Mouse (Mus musculus): ENCODE results near the gene Zswim5. TPM values are rescaled to one million over a fixed set of nuclear protein-coding genes. Genes with fewer than 3 reads are reported as not detected.
"Not testable (repeated sequence)": the region's sequence is repeated elsewhere in the genome, so short reads cannot be mapped to it uniquely, and the experiment has no call there.

Gene Zswim5
- total RNA-seq (2014; rRNA removed), result 17.4 and 25.3 TPM in 2 replicates
- polyA plus RNA-seq (2015; fragmentation: Nextera tagmentation; extraction: Ambion mirVana), result 1.9 and 2.4 TPM in 2 replicates

DNA sequence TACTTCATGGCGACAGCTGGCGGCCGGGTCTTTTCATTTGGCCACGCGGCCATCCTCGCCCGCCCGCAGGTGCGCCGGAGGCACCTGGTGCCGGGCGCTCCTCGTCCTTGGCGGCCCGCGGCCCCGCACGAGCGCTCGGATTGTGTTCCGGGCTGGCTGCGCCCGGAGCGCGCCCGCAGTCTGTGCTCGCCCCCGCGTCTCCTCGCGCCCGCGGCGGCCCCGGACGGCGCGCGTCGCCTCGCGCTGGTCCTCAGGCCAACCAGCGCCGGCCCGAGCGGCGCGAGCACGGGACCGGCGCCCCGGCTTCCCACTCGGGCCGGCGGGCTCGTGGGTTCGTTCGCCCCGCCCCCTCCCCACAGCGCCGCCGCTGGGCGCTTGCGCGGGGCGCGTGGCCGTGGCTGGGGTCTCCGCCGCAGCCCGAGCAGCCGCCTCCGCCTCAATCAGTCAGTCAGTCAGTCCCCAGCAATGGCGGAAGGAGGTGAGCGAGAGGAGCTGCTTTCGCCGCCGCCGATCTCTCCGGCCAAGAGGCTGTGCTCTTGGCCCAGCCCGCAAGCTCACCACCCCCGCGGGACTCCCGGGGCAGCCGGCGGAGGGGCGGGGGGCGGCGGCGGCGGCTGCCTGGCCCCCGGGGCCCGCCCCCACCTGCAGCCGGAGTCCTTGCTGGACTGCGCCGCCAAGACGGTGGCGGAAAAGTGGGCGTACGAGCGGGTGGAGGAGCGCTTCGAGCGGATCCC lies at the start of gene Zswim5:
Zswim5 (plus strand) TSS at position 382 of the 734 bp plus-strand sequence.
- Histone ChIP-seq H3K27me3 (ENCODE audit: insufficient read depth, low read length) (no peaks in the 10 kb centered on the region), H3K9me3 (ENCODE audit: low read length) (no peaks in the 10 kb centered on the region), H3K4me3 (ENCODE audit: low read depth, low read length) (peak within 1 kb of the TSS; percentile 91), H3K4me1 (ENCODE audit: insufficient read depth) (no peaks in the 10 kb centered on the region; the same call in 1 of the 2 replicates), H3K9ac (peak within 1 kb of the TSS; percentile 82), H3K36me3 (ENCODE audit: insufficient read depth) (no peaks in the 10 kb centered on the region), H3K27ac (ENCODE audit: low read depth, low read length) (peak within 1 kb of the TSS; percentile 95), H3K4me2 (ENCODE audit: low read depth) (peak within 1 kb of the TSS; percentile 70)
- peak; percentile 91 for DNase-seq
- WGBS, result 4% methylated on average over 103 of the region's 104 CpGs
- ATAC-seq, result peak; percentile 93
- peak; percentile 34 for TF ChIP-seq CTCF (IDR thresholded peaks at IDR 0.05; ENCODE audit: low read depth)

DNA sequence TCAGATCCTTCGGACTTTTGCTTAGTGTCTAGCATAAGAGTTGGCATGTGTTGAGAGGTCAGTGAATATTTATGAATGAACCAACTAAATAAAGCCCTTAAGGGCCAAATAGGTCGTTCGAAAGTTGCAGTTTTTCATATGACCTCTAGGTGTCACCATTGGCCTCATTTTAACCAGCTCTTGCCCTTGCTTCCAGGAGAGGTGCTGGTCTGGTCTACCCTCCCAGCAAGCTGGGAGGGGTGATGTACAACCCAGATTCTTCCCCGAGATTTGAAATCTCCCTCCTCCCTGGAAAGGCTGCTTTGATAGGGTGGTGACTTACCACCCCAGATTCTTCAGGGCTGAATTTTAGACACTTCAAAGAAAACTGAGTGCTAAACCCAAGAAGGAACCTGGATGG lies 49.4 kb upstream of the Zswim5 start:
- Histone ChIP-seq H3K9ac (no peak overlapping the region), H3K27ac (ENCODE audit: low read depth, low read length) (no peak overlapping the region), H3K9me3 (ENCODE audit: low read length) (no peaks in the 10 kb centered on the region), H3K4me2 (ENCODE audit: low read depth) (no peak overlapping the region), H3K4me1 (ENCODE audit: insufficient read depth) (peaks cover 7% of the 10 kb centered on the region), H3K4me3 (ENCODE audit: low read depth, low read length) (no peak overlapping the region), H3K36me3 (ENCODE audit: insufficient read depth) (no peaks in the 10 kb centered on the region), H3K27me3 (ENCODE audit: insufficient read depth, low read length) (no peaks in the 10 kb centered on the region)
- ATAC-seq (peak; percentile 55), DNase-seq (peak; percentile 83)
- peak; percentile 82 for TF ChIP-seq CTCF (IDR thresholded peaks at IDR 0.05; ENCODE audit: low read depth)
- 1% methylated on average over 4 of the region's 4 CpGs for WGBS

DNA sequence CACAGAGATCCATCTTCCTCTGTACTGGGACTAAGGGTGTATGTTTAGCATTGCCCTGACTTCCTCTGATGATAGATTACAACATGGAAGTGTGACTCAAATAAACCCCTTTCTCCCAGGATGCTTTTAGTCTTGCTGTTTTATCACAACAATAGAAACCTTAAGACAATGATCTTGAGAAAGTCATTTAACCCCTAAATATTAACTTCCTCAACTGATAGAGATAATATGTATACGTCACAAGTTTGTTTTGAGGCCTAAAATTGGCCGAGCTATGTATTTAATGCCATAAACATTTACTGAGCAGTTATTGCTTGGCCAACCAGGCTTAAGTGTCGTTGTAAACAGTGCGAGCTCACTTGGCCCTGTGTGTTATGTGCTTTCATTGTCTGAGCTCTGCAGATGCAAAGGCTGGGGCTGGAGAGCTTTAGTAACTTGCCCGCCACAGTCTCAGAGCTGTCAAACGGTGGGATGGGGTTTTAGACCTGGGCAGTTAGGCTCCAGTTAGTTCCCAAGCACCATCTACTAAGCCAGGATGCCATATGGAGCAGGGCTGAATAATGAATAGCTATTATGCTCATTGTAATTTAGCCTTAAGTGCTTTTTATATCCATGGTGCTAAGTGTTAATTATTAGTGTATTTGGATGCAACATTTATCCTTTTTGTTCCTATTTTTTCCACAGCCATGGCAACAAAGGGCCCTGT lies 47.7 kb upstream of the Zswim5 start:
- ATAC-seq, result peak; percentile 38
- H3K4me3 ChIP-seq (ENCODE audit: low read depth, low read length), result no peak overlapping the region
- peaks cover 7% of the 10 kb centered on the region for H3K4me1 ChIP-seq (ENCODE audit: insufficient read depth)
- H3K27me3 ChIP-seq (ENCODE audit: insufficient read depth, low read length), result no peaks in the 10 kb centered on the region
- no peak overlapping the region for H3K4me2 ChIP-seq (ENCODE audit: low read depth)
- WGBS, result 26% methylated on average over 6 of the region's 6 CpGs
- no peaks in the 10 kb centered on the region for H3K36me3 ChIP-seq (ENCODE audit: insufficient read depth)
- H3K27ac ChIP-seq (ENCODE audit: low read depth, low read length), result peak overlapping the region; percentile 47; the same call in 1 of the 2 replicates
- no peaks in the 10 kb centered on the region for H3K9me3 ChIP-seq (ENCODE audit: low read length)
- TF ChIP-seq CTCF (IDR thresholded peaks at IDR 0.05; ENCODE audit: low read depth), result no peak
- peak overlapping the region; percentile 1; the same call in 1 of the 2 replicates for H3K9ac ChIP-seq
- DNase-seq, result no peak

DNA sequence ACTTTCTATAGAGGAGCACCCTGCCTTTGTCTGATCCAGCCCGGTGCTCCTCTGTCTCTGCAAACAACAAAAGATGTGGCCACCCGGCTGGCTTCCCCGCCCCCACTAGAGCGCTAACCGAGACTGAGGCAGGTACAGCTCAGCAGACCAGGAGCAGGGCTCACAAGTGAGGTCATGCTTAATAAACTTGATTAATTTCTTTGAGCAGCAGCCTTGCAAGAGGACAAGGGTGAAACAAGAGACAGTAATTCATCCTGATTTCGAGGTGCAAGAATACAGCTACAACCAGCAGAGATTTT lies 47.2 kb upstream of the Zswim5 start:
- peak; percentile 56 for ATAC-seq

DNA sequence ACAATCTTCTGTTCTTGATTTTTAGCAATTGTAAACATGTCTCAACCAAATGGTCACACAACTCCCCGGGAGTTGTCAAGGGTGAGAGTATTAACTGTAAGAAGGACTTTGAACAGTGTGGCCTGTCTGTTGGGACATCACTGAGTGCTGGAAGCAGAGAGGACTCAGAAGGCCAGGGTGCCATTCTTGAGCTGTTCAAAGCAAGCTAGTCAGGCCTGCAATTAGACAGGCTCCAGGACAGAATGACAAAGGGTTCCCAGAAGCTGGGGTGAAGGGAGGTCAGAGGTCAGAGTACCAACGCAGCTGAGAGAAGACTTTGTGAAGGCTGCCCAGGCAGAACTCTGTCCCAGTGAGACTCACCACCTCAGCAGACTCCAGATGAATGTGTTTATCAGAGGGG lies 38.2 kb upstream of the Zswim5 start:
- no peak for ATAC-seq
- H3K4me1 ChIP-seq (ENCODE audit: insufficient read depth), result no peaks in the 10 kb centered on the region
- no peaks in the 10 kb centered on the region for H3K9me3 ChIP-seq (ENCODE audit: low read length)
- no peak for DNase-seq
- H3K36me3 ChIP-seq (ENCODE audit: insufficient read depth), result no peaks in the 10 kb centered on the region
- no peak overlapping the region for H3K4me3 ChIP-seq (ENCODE audit: low read depth, low read length)
- no peaks in the 10 kb centered on the region for H3K27me3 ChIP-seq (ENCODE audit: insufficient read depth, low read length)
- H3K9ac ChIP-seq, result no peak overlapping the region
- WGBS, result 22% methylated on average over 2 of the region's 2 CpGs
- H3K27ac ChIP-seq (ENCODE audit: low read depth, low read length), result no peak overlapping the region
- no peak overlapping the region for H3K4me2 ChIP-seq (ENCODE audit: low read depth)
- TF ChIP-seq CTCF (IDR thresholded peaks at IDR 0.05; ENCODE audit: low read depth), result no peak

More for the DNA sequence above, 47.2 kb upstream of the Zswim5 start:
- Histone ChIP-seq H3K4me1 (ENCODE audit: insufficient read depth) (peaks cover 4% of the 10 kb centered on the region), H3K9ac (peak overlapping the region; percentile 1; the same call in 1 of the 2 replicates), H3K9me3 (ENCODE audit: low read length) (no peaks in the 10 kb centered on the region), H3K27ac (ENCODE audit: low read depth, low read length) (peak overlapping the region; percentile 47; the same call in 1 of the 2 replicates), H3K4me2 (ENCODE audit: low read depth) (no peak overlapping the region), H3K36me3 (ENCODE audit: insufficient read depth) (no peaks in the 10 kb centered on the region), H3K4me3 (ENCODE audit: low read depth, low read length) (no peak overlapping the region), H3K27me3 (ENCODE audit: insufficient read depth, low read length) (no peaks in the 10 kb centered on the region)
- no peak for TF ChIP-seq CTCF (IDR thresholded peaks at IDR 0.05; ENCODE audit: low read depth)
- DNase-seq, result peak; percentile 21
- 6% methylated on average over 6 of the region's 6 CpGs for WGBS

DNA sequence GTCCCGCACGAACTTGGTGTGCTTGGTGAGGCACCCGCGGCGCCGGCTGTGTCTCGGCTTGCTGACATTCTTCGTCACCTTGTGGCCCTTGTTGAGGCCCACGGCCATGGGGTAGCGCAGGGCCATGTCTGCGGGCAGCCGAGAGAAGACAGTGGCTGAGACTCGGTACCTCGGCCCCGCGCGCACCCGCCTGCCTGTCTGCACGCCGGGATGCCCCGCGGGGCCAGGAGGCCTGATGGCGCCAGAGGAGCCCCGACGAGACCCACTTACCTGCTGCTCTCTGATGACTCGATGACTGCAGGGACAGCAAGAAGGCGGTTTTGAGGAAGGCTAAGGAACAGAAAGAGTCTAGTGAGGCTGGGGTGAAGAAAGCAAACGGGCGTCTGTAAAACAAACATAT lies 37.1 kb upstream of the Zswim5 start:
- 40% methylated on average over 20 of the region's 29 CpGs for WGBS
- not testable (repeated sequence) for ATAC-seq; H3K9ac ChIP-seq; H3K4me1 ChIP-seq (ENCODE audit: insufficient read depth); H3K9me3 ChIP-seq (ENCODE audit: low read length); DNase-seq; H3K4me3 ChIP-seq (ENCODE audit: low read depth, low read length); H3K4me2 ChIP-seq (ENCODE audit: low read depth); H3K27ac ChIP-seq (ENCODE audit: low read depth, low read length); H3K36me3 ChIP-seq (ENCODE audit: insufficient read depth); H3K27me3 ChIP-seq (ENCODE audit: insufficient read depth, low read length)

DNA sequence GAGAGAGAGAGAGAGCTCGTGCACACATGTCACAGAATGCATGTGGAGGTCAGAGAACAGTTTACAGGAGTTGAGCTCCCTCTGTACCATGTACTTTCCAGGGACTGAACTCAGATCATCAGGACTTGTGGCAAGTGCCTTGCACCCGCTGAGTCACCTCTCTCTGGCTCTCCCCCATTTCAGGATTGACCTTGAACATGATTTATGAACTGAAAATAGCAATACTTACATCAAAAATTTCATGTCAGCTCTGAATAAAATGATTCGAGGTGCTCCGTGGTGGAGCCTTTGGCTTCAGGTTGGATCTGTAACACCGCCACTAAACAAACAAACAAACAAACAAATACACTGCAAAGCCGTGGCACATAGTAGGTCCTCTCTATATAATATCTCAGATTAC lies 36.3 kb upstream of the Zswim5 start:
- no peaks in the 10 kb centered on the region for H3K4me1 ChIP-seq (ENCODE audit: insufficient read depth)
- no peaks in the 10 kb centered on the region for H3K36me3 ChIP-seq (ENCODE audit: insufficient read depth)
- H3K27me3 ChIP-seq (ENCODE audit: insufficient read depth, low read length), result no peaks in the 10 kb centered on the region
- no peak for TF ChIP-seq CTCF (IDR thresholded peaks at IDR 0.05; ENCODE audit: low read depth)
- no peak overlapping the region for H3K4me3 ChIP-seq (ENCODE audit: low read depth, low read length)
- no peak for DNase-seq
- no peak overlapping the region for H3K9ac ChIP-seq
- no peak overlapping the region for H3K27ac ChIP-seq (ENCODE audit: low read depth, low read length)
- ATAC-seq, result no peak
- no peak overlapping the region for H3K4me2 ChIP-seq (ENCODE audit: low read depth)
- 88% methylated on average over 6 of the region's 6 CpGs for WGBS
- H3K9me3 ChIP-seq (ENCODE audit: low read length), result no peaks in the 10 kb centered on the region
